Mouse (Mus musculus) midbrain, embryonic 11.5 days (tissue): ENCODE data around the gene A930033H14Rik. TPM values are rescaled to one million over a fixed set of nuclear protein-coding genes. Genes with fewer than 3 reads are reported as not detected.

Source experiments
- ATAC-seq: fragments of 200-750 bp; cut with Nextera tagmentation; 2 replicates; pipeline ENCODE4 v1.8.0; 2017; ENCODE audit warnings: moderate TSS enrichment, moderate library complexity; ENCODE audit not compliant: low FRiP score
- DNase-seq: peaks from one replicate; pipeline ENCODE4 v3.0.0; 2015; ENCODE audit warnings: low spot score; ENCODE audit errors: missing footprints
- H3K27ac ChIP-seq: fragments of 300-500 bp; sonication (generic); 2 replicates; pipeline ENCODE4 v1.5.1; 2014; ENCODE audit warnings: low read depth, low read length
- H3K27me3 ChIP-seq: fragments of 300-500 bp; sonication (generic); 2 replicates; pipeline ENCODE4 v1.6.1; 2014; ENCODE audit warnings: mild to moderate bottlenecking, low read length, moderate library complexity, mixed read lengths; ENCODE audit not compliant: control insufficient read depth, insufficient read depth
- H3K36me3 ChIP-seq: fragments of 300-500 bp; sonication (generic); 2 replicates; pipeline ENCODE4 v1.6.1; 2014; ENCODE audit warnings: mild to moderate bottlenecking, low read length, moderate library complexity, mixed read lengths; ENCODE audit not compliant: control insufficient read depth, insufficient read depth
- H3K4me1 ChIP-seq: fragments of 300-500 bp; sonication (generic); 2 replicates; pipeline ENCODE4 v1.6.1; 2014; ENCODE audit warnings: low read length; ENCODE audit not compliant: control insufficient read depth, insufficient read depth
- H3K4me2 ChIP-seq: fragments of 300-500 bp; sonication (generic); 2 replicates; pipeline ENCODE4 v1.6.1; 2014; ENCODE audit warnings: mild to moderate bottlenecking, moderate library complexity
- H3K4me3 ChIP-seq: fragments of 300-500 bp; sonication (generic); 2 replicates; pipeline ENCODE4 v1.5.1; 2014; ENCODE audit warnings: low read depth, low read length
- H3K9ac ChIP-seq: fragments of 300-500 bp; sonication (generic); 2 replicates; pipeline ENCODE4 v1.6.1; 2014; ENCODE audit warnings: low read length
- H3K9me3 ChIP-seq: fragments of 300-500 bp; sonication (generic); 2 replicates; pipeline ENCODE4 v1.6.1; 2016; ENCODE audit warnings: low read length; ENCODE audit not compliant: control insufficient read depth
- whole genome bisulfite sequencing: fragments of 180-500 bp; shearing (Covaris S2); extraction: QIAGEN DNeasy Blood & Tissue Kit; methylation state at CpG from one replicate; pipeline ENCODE4 v1.1.7; 2014; 5-methylcytosine and 5-hydroxymethylcytosine counted together
- polyA plus RNA-seq: library from polyadenylated mRNA; unstranded; fragments of >200 nt; fragmentation: Nextera tagmentation; extraction: Ambion mirVana; gene quantifications from 2 replicates; pipeline ENCODE4 v1.2.1, GENCODE M21; 2014

A930033H14Rik gene
- polyA plus RNA-seq, 1 experiment from 2014 or later: 0.82 TPM

GRCm38 (mm10) chr10:69172412-69172811, 40.5 kb downstream of the A930033H14Rik start:
- no peaks in the 10 kb centered on the region for H3K27me3 ChIP-seq
- 84% methylated on average over 3 of the region's 3 CpGs for WGBS
- ATAC-seq: no peak
- H3K4me1 ChIP-seq: no peaks in the 10 kb centered on the region
- no peak overlapping the region for H3K9ac ChIP-seq
- H3K36me3 ChIP-seq: no peaks in the 10 kb centered on the region
- H3K27ac ChIP-seq: no peak overlapping the region
- no peak overlapping the region for H3K4me2 ChIP-seq
- H3K9me3 ChIP-seq: no peaks in the 10 kb centered on the region
- H3K4me3 ChIP-seq: no peak overlapping the region
- no peak for DNase-seq

GRCm38 (mm10) chr10:69166514-69166913, 46.4 kb downstream of the A930033H14Rik start:
- Histone ChIP-seq H3K4me2 (no peak overlapping the region), H3K4me1 (no peaks in the 10 kb centered on the region), H3K9ac (no peak overlapping the region), H3K4me3 (no peak overlapping the region), H3K27ac (no peak overlapping the region), H3K27me3 (no peaks in the 10 kb centered on the region), H3K36me3 (no peaks in the 10 kb centered on the region), H3K9me3 (no peaks in the 10 kb centered on the region)
- DNase-seq (no peak), ATAC-seq (no peak)
- 88% methylated on average over 12 of the region's 12 CpGs for WGBS

- no peaks in the 10 kb centered on the region for H3K36me3 ChIP-seq
- DNase-seq (no peak), ATAC-seq (no peak)
- no peak overlapping the region for H3K9ac ChIP-seq
- H3K4me2 ChIP-seq: no peak overlapping the region
- H3K27me3 ChIP-seq: no peaks in the 10 kb centered on the region
- no peak overlapping the region for H3K27ac ChIP-seq
- H3K9me3 ChIP-seq: no peaks in the 10 kb centered on the region
- WGBS: 89% methylated on average over 3 of the region's 3 CpGs
- no peak overlapping the region for H3K4me3 ChIP-seq
- H3K4me1 ChIP-seq: no peaks in the 10 kb centered on the region
These were observed 47.1 kb downstream of the A930033H14Rik start for GRCm38 (mm10) chr10:69165847-69166246.

DNA sequence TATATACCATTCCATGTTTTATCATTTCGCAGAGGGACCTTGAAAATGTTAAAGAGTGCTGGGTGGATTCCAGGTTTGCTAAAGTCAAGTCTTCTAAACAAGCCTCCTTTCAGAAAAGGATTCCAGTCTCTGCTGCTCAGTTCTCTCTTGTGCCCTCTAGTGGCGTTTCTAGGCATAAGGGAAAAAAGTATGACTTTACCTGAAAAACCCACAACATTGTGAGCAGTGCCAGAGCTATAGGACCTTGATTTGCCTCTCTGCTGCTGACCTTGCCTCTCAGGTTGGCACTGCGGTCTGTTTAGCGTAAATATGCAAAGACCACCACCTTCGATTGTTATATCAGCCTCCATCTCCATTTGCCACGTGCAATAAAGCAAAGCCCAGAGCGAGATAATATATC, 47.8 kb downstream of the A930033H14Rik start:
- Histone ChIP-seq H3K27me3 (no peaks in the 10 kb centered on the region), H3K4me1 (no peaks in the 10 kb centered on the region), H3K36me3 (no peaks in the 10 kb centered on the region), H3K4me3 (no peak overlapping the region), H3K4me2 (no peak overlapping the region), H3K9ac (no peak overlapping the region), H3K27ac (no peak overlapping the region), H3K9me3 (no peaks in the 10 kb centered on the region)
- DNase-seq (no peak), ATAC-seq (no peak)
- 66% methylated on average over 7 of the region's 7 CpGs for WGBS

DNA sequence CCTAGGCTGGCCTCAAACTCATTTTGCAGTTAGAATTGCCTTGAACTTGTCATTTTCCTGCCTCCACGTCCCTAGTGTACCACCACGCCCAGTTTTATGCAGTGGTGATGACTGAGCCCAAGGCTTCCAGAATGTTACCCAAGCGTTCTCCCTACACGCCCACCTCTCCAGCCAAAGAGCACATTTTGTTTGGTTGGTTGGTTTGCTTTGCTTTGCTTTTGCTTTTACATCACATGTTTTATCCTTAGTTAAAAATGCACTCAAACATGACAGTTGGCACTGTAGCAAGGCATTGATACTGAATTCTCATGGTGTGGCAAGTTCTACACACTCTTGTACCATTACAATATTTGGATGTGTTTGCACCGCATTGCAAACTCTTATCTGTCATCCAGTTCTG, 49.7 kb downstream of the A930033H14Rik start:
- H3K36me3 ChIP-seq: no peaks in the 10 kb centered on the region
- WGBS: 92% methylated on average over 5 of the region's 5 CpGs
- no peaks in the 10 kb centered on the region for H3K27me3 ChIP-seq
- H3K9me3 ChIP-seq: no peaks in the 10 kb centered on the region
- DNase-seq (no peak), ATAC-seq (no peak)
- H3K9ac ChIP-seq: no peak overlapping the region
- H3K4me3 ChIP-seq: no peak overlapping the region
- H3K4me1 ChIP-seq: no peaks in the 10 kb centered on the region
- no peak overlapping the region for H3K4me2 ChIP-seq
- no peak overlapping the region for H3K27ac ChIP-seq

DNA sequence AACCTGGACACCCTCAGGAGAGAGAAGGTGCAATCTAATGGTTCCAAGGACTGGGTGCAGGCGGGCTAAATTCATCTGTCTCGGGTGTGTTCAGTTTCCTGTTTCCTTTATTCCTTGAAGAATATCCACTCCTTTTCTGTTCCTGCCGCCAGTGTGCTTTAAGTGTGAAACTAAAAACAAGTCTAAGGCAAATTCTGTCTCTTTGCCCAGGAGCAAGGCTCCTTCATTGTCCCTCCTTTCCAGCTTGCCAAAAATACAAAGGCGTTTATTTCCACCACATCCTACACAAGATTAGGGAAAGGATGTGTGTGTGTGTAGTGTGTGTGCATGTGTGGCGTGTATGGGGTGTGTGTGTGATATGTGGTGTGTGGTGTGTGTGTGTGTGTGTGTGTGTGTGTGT, 50.3 kb downstream of the A930033H14Rik start:
- no peak for ATAC-seq
- no peaks in the 10 kb centered on the region for H3K36me3 ChIP-seq

GRCm38 (mm10) chr10:69161503-69161902, 51.4 kb downstream of the A930033H14Rik start:
- DNase-seq: no peak
- H3K27me3 ChIP-seq: no peaks in the 10 kb centered on the region
- WGBS: 89% methylated on average over 3 of the region's 3 CpGs

More for the DNA sequence above, 50.3 kb downstream of the A930033H14Rik start:
- Histone ChIP-seq H3K27me3 (no peaks in the 10 kb centered on the region), H3K9me3 (no peaks in the 10 kb centered on the region), H3K9ac (no peak overlapping the region), H3K4me3 (no peak overlapping the region), H3K4me1 (no peaks in the 10 kb centered on the region), H3K27ac (no peak overlapping the region), H3K4me2 (no peak overlapping the region)
- no peak for DNase-seq
- 85% methylated on average over 5 of the region's 5 CpGs for WGBS

GRCm38 (mm10) chr10:69160877-69161276, 52.0 kb downstream of the A930033H14Rik start:
- Histone ChIP-seq H3K4me2 (no peak overlapping the region), H3K9ac (no peak overlapping the region), H3K9me3 (no peaks in the 10 kb centered on the region), H3K4me1 (no peaks in the 10 kb centered on the region), H3K36me3 (no peaks in the 10 kb centered on the region), H3K4me3 (no peak overlapping the region), H3K27ac (no peak overlapping the region), H3K27me3 (no peaks in the 10 kb centered on the region)
- ATAC-seq (no peak), DNase-seq (no peak)
- WGBS: 95% methylated on average over 2 of the region's 2 CpGs

More at GRCm38 (mm10) chr10:69161503-69161902, 51.4 kb downstream of the A930033H14Rik start:
- Histone ChIP-seq H3K4me2 (no peak overlapping the region), H3K27ac (no peak overlapping the region), H3K9me3 (no peaks in the 10 kb centered on the region), H3K4me3 (no peak overlapping the region), H3K9ac (no peak overlapping the region), H3K36me3 (no peaks in the 10 kb centered on the region), H3K4me1 (no peaks in the 10 kb centered on the region)
- no peak for ATAC-seq
